Mouse (Mus musculus): ENCODE measurements around the gene Wfdc5.

DNA sequence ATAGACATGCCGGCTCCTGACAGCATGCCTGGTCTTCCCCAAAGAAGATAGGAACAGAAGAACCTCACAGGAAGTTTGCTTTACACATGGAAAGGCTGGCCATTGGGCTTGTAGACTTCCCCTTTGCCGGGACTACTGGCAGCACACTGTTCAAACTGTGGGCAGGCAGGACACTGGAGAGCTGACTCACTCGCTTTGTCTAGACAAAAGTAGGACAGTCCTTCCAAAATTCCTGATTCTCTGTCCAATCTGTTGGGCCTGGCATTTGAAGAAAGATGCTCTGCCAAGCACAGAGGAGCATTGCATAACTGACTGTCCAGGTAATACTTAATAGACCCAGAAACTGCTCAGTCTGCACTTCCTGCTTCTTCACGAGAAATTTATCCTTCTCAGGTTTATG, 24.1 kb upstream of the Wfdc5 start:
- TF ChIP-seq TAL1 (IDR thresholded peaks at IDR 0.05; ENCODE audit: low read length), result no peak
- TF ChIP-seq GATA1 (IDR thresholded peaks at IDR 0.05; ENCODE audit: low read length), result no peak

Measured in erythroblast, embryonic 14.5 days (primary cell).